Mouse (Mus musculus) cerebellum, adult 8-10 months (tissue): Measurements from ENCODE around the gene Actl11.

Experiments
- DNase-seq: peaks from one replicate; pipeline ENCODE4 v3.0.0; 2022

The Actl11 gene

DNA sequence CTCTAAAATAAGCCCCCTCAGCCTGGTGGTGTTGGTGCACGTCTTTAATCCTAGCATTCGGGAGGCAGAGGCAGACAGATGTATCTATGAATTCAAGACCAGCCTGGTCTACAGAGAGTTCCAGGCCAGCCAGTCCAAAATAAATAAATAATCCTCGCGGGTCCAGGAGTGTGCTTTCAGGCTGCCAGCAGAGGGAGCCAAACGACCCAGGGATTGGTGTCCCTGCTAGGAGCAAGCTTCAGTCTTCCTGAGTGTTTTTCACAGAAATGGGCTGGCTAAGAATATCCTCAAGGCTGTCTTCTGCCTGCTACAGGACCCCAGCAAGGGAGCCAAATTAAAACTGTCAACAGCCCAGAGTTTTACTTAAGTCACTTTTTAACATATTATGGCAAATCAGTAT is 35.4 kb downstream of the Actl11 start:
- DNase-seq = peak; percentile 77

DNA sequence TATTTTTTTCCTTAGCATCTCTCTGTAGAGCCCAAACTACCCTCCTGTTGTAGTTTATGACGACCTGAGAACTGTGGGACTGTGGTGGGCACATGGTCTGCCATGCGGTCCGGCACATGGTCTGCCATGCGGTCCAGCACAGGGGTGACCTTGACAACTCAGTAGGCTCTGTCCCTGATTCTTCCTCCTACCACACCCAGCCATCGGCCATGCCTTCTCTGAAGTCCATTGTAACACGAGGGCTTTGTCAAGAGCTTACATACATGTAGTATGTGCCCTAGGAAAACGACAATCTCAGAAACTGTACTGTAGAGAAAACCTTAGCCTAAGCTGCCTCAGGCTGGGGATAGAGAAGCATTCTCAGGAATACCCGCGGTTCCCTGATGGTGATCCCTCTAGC is 36.4 kb downstream of the Actl11 start:
- DNase-seq = no peak

DNA sequence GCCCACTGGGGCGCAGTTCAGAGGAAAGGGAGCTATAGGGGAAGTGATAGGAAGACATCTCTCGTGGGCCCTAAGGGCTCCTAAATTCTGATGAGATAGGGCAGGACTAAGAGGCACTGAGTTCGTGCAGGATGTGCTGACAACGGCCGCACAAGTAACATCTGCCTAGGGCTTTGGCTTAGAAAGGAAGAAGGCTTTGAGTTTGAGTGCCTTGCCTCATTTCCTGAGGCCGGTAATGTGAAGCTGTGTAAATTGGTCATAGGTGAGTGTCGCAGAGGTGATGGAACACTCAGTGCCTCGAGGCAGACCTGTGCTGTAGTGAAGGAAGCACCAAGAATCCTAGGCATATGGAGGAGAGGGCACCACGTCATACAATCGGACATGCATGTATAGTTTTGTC is 38.4 kb downstream of the Actl11 start:
- DNase-seq = no peak

DNA sequence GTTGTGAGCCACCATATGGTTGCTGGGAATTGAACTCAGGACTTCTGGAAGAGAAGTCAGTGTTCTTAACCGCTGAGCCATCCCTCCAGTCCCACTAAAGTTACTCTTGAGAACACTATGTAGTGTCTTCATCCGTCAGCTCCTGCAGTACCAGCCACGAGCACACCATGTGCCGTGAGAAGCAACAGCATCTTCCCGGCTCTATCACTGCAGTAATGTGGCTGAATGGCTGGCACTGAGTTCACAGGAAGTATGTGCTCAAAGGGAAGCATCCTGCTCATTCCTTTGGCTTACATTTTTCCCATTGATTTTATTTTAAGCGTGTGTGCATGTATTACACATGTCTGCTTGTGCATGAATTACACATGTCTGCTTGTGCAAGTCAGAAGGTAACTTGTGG is 39.2 kb downstream of the Actl11 start:
- no peak for DNase-seq

DNA sequence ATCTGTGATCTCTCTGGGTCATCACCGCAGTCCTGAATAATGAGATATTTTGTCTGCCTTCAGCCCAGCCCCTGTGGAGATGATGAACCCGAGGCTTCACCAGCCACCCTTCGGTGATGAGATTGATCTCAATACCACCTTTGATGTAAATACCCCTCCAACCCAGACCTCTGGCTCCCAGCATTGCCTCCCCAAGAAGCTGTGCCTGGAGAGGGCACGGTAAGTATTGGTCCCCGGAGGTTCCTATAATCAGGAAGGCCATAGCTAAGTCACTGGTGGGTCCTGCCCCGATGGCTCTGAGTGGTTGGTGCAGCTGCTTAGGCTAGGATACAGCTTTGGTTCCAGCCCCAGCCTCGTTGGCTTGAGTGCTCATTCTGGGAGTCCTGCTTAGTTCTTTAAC is 40.3 kb downstream of the Actl11 start:
- DNase-seq = no peak

DNA sequence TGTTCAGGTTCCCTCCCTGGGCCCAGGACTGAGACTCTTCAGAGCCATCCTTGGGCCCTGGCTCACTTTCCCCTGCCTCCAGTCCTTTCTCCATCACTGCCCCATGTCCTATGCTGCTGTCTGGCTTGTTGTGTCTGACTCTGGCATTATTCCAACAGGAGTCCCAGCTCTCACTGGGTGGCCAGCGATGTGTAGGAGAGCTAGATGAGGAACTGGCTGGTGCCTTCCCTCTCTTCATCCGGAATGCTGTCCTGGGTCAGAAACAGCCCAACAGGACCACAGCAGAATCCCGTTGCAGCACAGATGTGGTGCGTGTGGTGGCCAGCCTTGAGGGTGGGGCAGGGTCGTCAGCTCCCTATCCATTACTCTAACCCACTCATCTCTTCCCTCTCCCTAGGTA is 42.0 kb downstream of the Actl11 start:
- no peak for DNase-seq

DNA sequence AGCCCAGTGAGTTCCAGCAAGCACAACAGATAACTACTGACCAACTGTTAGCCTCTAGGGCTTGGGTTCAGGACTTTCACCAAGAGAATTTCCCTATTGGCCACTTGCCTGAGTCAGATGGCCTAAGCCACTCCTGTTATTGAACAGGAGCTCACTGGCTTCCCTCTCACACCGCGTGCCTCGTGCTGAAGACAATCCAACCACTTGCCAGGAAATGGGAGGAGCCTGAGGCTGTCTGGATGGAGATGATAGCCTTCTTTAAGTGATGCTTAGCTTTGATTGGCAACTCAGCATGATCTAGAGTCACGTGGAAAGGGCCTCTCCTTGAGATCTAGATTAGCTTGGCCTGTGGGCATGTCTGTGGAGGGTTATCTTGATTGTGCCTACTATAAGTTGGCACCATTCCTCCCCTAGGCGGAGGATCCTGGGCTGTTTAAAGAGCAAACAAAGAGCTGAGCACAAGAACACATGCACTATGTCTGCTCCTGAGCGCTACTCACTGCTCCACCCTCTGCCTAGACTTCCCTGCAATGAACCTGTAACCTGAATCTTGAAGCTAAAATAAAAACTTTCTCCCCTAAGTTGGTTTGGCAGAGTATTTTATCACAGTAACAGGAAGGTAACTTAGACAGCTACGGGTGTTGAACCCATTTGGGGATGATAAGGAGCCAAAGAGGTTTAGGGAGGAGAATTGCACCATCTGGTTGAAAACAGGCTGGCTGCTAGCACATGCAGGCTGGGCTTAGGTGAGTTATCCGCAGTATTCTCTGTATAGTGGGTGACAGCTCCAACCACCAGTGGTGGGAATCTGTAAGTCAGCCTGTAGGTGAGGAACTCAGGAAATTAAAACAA is 43.6 kb downstream of the Actl11 start:
- no peak for DNase-seq

DNA sequence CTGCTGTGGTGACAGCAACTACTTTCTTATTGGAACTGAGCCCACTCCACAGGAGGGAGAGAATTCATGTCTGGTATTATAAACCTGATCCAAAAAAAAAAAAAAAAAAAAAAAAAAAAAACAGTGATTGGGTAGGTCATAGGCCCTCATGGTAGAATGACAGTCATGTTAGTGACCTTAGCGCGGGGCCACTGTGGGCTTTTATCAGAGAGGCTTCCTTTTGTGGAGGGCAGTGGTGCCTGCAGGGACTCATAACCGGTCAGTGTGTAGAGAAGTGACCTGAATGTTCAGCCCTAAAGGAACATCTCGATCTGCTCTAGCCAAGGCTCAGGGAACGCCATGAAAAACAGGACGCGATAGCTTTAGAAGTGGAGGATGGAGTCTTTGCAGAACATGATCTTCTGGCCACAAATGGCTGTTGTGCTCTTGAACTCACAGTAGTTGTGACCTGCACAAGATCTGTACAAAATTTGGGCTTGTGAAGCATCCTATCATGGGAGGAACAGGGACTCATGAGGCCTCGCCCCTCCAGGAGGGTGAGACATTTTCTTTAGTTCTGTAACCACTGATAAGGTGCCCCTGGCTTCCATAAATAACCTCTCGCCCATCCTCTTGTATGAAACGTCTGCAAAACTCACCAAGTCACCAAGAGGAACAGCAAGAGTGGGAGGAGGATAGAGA is 46.4 kb downstream of the Actl11 start:
- no peak for DNase-seq

DNA sequence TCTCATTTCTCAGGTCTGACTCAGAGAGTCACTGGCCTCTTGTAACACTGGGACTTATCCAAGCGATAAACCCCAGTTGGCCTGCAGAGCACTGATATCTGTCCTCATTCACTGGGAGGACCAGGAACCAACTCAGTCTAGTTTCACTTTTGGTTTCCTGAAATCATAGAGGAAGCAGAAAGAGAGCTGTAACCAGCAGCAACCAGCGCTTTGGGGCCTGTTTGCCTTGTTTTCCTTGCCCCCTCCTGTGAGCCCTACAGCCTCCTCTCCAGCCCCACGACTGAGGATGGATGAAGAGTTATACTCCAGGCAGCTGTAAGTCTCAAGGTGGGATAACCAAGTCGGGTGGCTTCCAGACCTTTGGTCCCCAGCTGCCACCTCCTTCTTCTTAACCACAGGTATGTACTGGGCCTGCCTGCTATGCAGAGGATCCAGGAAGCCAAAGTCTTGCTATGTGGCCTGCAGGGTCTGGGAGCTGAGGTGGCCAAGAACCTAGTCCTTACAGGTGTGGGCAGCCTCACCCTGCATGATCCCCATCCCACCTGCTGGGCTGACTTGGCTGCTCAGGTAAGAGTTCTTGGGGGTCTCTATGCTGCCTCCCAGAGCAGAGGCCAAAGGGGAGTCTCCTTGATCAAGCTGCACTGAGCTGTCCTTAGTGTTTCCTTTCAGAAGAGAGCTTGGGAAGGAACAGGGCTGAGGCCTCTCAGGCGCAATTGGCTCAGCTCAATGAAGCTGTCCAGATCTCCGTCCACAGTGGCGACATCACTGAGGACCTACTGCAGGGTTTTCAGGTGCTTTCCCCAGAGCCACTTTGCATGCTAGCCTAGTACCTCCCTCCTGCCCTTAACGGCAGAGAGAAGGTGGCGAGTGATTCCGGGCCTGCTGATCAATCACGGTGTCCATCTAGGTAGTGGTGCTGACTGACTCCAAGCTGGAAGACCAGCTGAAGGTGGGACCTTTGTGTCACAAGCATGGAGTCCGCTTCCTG is 47.4 kb downstream of the Actl11 start, which contains the start of gene Uba7:
Uba7 (plus strand) TSS at position 107 of the 988 bp plus-strand sequence.
- DNase-seq = no peak

DNA sequence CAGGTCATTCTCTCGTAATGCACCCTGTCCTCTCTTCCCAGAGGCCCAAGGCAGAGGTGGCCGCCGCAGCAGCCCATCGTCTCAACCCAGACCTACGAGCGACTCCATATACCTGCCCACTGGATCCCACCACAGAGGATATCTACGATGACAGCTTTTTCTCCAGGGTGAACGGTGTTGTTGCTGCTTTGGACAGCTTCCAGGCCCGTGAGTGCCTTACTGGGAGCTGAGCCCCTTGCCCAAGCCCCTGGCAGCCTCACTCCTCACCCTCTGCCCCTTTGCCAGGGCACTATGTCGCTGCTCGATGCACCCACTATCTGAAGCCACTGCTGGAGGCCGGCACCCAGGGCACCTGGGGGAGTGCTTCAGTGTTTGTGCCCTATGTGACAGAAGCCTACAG is 50.5 kb downstream of the Actl11 start:
- DNase-seq = no peak
